Mouse (Mus musculus) B cell, adult (primary cell): ENCODE measurements around the gene Gm8005. TPM values are rescaled to one million over a fixed set of nuclear protein-coding genes. Genes with fewer than 3 reads are reported as not detected.

ENCODE experiments used
- total RNA-seq: library from RNA; stranded (reverse); gene quantifications from 4 replicates; pipeline ENCODE4 v1.2.4, GENCODE M21; 2023; ENCODE audit not compliant: inconsistent age

Gene Gm8005
- total RNA-seq, result not detected in 4 replicates

GRCm38 (mm10) chr14:42439573-42439972 lies at the start of gene Gm8005:
Gene Gm8005 (minus strand): TSS chr14:42439673.

GRCm38 (mm10) chr14:42463581-42463980 lies 24.1 kb upstream of the Gm8005 start, which contains the start of gene Gm8011:
Gene Gm8011 (plus strand): TSS chr14:42463881.

Other genes with a start within 250 kb of the Gm8005 start
- not detected in 4 replicates for gene Gm3573, start 248.9 kb downstream of the Gm8005 start, total RNA-seq
- gene Gm17026, start 179.6 kb downstream of the Gm8005 start, total RNA-seq, result not detected in 4 replicates
- gene Gm9611, start 142.3 kb downstream of the Gm8005 start, total RNA-seq, result not detected in 4 replicates
- not detected in 4 replicates for gene Gm7995, start 129.5 kb downstream of the Gm8005 start, total RNA-seq
- gene Gm8011, start 24.2 kb upstream of the Gm8005 start, total RNA-seq, result not detected in 4 replicates
- not detected in 4 replicates for gene Gm8020, start 62.7 kb upstream of the Gm8005 start, total RNA-seq
- gene Gm8024, start 84.6 kb upstream of the Gm8005 start, total RNA-seq, result not detected in 4 replicates
- not detected in 4 replicates for gene Gm17124, start 160.2 kb upstream of the Gm8005 start, total RNA-seq
- gene Gm3633, start 202.2 kb upstream of the Gm8005 start, total RNA-seq, result not detected in 4 replicates
- gene Gm10378, start 216.3 kb upstream of the Gm8005 start, total RNA-seq, result not detected in 4 replicates